Mouse (Mus musculus) gastrocnemius, adult 2 months (tissue): Measurements from ENCODE around the gene Trappc3l. TPM values are rescaled to one million over a fixed set of nuclear protein-coding genes. Genes with fewer than 3 reads are reported as not detected.

Source experiments
- DNase-seq: peaks from one replicate; pipeline ENCODE4 v3.0.0; 2022
- H3K27ac ChIP-seq: fragments of 200-600 bp; 2 replicates; pipeline ENCODE4 v1.8.1; 2022; ENCODE audit warnings: mild to moderate bottlenecking
- H3K4me3 ChIP-seq: fragments of 200-600 bp; 2 replicates; pipeline ENCODE4 v1.8.1; 2022; ENCODE audit warnings: mild to moderate bottlenecking, moderate library complexity
- CTCF ChIP-seq: fragments of 200-600 bp; IDR thresholded peaks from 2 replicates; pipeline ENCODE4 v1.8.1; 2022; ENCODE audit warnings: antibody characterized with exemption, mild to moderate bottlenecking, moderate library complexity
- intact Hi-C: fragments of 180-260 bp; cut with DNase I; formaldehyde crosslinking; loops from one replicate; pipeline ENCODE4 v1.15.1; 2025
- total RNA-seq, 2 experiments: library from RNA; stranded (reverse); gene quantifications; 2 replicates each; pipeline ENCODE4 v1.2.3; 2021

The Trappc3l gene
- total RNA-seq, 2 experiments from 2014 or later, result not detected

GRCm38 (mm10) chr10:34069606-34070005, 32.2 kb downstream of the Trappc3l start:
- H3K27ac ChIP-seq, result no peak overlapping the region
- no peak for DNase-seq
- intact Hi-C loops, result no loop called here
- H3K4me3 ChIP-seq, result no peak overlapping the region
- TF ChIP-seq CTCF, result no peak

- intact Hi-C loops, result no loop called here
- DNase-seq, result no peak
- H3K27ac ChIP-seq, result no peak overlapping the region
Observed at GRCm38 (mm10) chr10:34070999-34071492, 33.6 kb downstream of the Trappc3l start.

GRCm38 (mm10) chr10:34071650-34072049, 34.3 kb downstream of the Trappc3l start:
- no peak for DNase-seq
- no peak overlapping the region for H3K4me3 ChIP-seq
- no peak for TF ChIP-seq CTCF
- intact Hi-C loops, result no loop called here
- H3K27ac ChIP-seq, result no peak overlapping the region

More at GRCm38 (mm10) chr10:34070999-34071492, 33.6 kb downstream of the Trappc3l start:
- TF ChIP-seq CTCF, result no peak
- H3K4me3 ChIP-seq, result no peak overlapping the region

- DNase-seq, result no peak
- no peak for TF ChIP-seq CTCF
Observed at GRCm38 (mm10) chr10:34074522-34075200, 37.3 kb downstream of the Trappc3l start.

GRCm38 (mm10) chr10:34086514-34086913, 49.1 kb downstream of the Trappc3l start:
- no peak overlapping the region for H3K4me3 ChIP-seq
- no peak overlapping the region for H3K27ac ChIP-seq
- no peak for TF ChIP-seq CTCF
- intact Hi-C loops, result no loop called here
- no peak for DNase-seq

More at GRCm38 (mm10) chr10:34074522-34075200, 37.3 kb downstream of the Trappc3l start:
- no peak overlapping the region for H3K4me3 ChIP-seq
- no peak overlapping the region for H3K27ac ChIP-seq
- intact Hi-C loops, result no loop called here

GRCm38 (mm10) chr10:34088515-34088914, 51.1 kb downstream of the Trappc3l start:
- no peak for DNase-seq
- Histone ChIP-seq H3K27ac (peak overlapping the region; percentile 63), H3K4me3 (no peak overlapping the region)
- intact Hi-C loops, result no loop called here
- no peak for TF ChIP-seq CTCF

- TF ChIP-seq CTCF, result no peak
- Histone ChIP-seq H3K4me3 (no peak overlapping the region), H3K27ac (peak overlapping the region; percentile 63)
- intact Hi-C loops, result no loop called here
- no peak for DNase-seq
Observed at GRCm38 (mm10) chr10:34089517-34089916, 52.1 kb downstream of the Trappc3l start.

- TF ChIP-seq CTCF, result no peak
- Histone ChIP-seq H3K27ac (no peak overlapping the region), H3K4me3 (no peak overlapping the region)
- DNase-seq, result no peak
- intact Hi-C loops, result no loop called here
Observed at GRCm38 (mm10) chr10:34090481-34090880, 53.1 kb downstream of the Trappc3l start.

GRCm38 (mm10) chr10:34091888-34092287, 54.5 kb downstream of the Trappc3l start:
- intact Hi-C loops, result no loop called here

GRCm38 (mm10) chr10:34095147-34095546, 57.8 kb downstream of the Trappc3l start:
- intact Hi-C loops, result loop anchor here (5.0 kb wide), 4 partner anchors 53 to 232 kb away; partner anchors contain the start of genes Calhm4 and Tspyl1
- Histone ChIP-seq H3K27ac (peak overlapping the region; percentile 83), H3K4me3 (peak overlapping the region; percentile 64)
- TF ChIP-seq CTCF, result no peak
- no peak for DNase-seq

More at GRCm38 (mm10) chr10:34091888-34092287, 54.5 kb downstream of the Trappc3l start:
- no peak for TF ChIP-seq CTCF
- no peak for DNase-seq
- no peak overlapping the region for H3K27ac ChIP-seq
- no peak overlapping the region for H3K4me3 ChIP-seq

- peak overlapping the region; percentile 83 for H3K27ac ChIP-seq
- no peak for DNase-seq
- intact Hi-C loops, result loop anchor here (5.0 kb wide), 4 partner anchors 54 to 231 kb away; partner anchors contain the start of genes Calhm4 and Tspyl1
- peak overlapping the region; percentile 64 for H3K4me3 ChIP-seq
- no peak for TF ChIP-seq CTCF
Observed at GRCm38 (mm10) chr10:34095964-34096363, 58.6 kb downstream of the Trappc3l start.

- peak; percentile 53 for DNase-seq
- Histone ChIP-seq H3K27ac (peak within 1 kb of the TSS; percentile 83), H3K4me3 (peak within 1 kb of the TSS; percentile 64)
- intact Hi-C loops, result loop anchor here (5.0 kb wide), 4 partner anchors 54 to 231 kb away; partner anchors contain the start of genes Calhm4 and Tspyl1
- peak; percentile 69 for TF ChIP-seq CTCF
Observed at GRCm38 (mm10) chr10:34096418-34096883, 59.1 kb downstream of the Trappc3l start, which contains the start of gene Calhm5. Calhm5 (minus strand) TSS chr10:34096519.

GRCm38 (mm10) chr10:34110863-34111465, 73.6 kb downstream of the Trappc3l start:
- no peak for TF ChIP-seq CTCF
- DNase-seq, result no peak
- H3K27ac ChIP-seq, result 0 out of 2 replicates have a peak overlapping the region, but pooled peaks have one; percentile 43
- H3K4me3 ChIP-seq, result no peak overlapping the region
- intact Hi-C loops, result no loop called here
